Mouse (Mus musculus) lung, postnatal 25 days (tissue): ENCODE data around the gene Hhex.

ENCODE experiments used
- DNase-seq: peaks from one replicate; pipeline ENCODE4 v3.0.0; 2022; ENCODE audit warnings: low spot score

Hhex gene

DNA sequence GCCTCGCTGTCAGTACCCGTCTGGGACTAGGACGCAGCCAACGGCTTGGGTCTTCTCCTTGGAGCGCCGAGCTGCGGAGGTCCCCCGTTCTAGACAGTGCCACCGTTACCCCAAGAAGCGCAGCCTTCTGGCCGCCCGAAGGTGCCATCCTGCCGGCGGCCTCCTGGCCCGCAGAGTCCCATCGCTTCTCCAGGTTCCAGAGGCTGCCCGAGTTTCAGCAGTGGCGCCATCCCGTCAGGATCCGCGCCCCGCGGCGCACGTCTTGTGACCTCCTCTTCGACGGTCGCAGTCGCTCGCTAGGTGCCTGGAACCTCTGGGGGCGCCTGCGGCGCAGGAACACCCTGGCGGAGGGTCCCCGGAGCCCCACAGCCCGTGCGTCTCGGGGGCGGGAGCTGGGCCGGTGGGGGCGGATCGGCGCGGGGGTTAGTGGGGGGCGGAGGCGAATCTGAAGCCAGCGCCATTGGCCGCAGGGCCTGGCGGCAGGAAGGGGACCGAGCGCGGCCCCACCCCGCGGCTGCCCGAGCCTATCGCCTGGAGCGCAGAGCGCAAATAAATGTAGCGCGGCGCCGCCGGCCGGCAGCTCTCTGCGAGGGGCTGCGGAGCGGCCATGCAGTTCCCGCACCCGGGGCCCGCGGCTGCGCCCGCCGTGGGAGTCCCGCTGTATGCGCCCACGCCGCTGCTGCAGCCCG, at the start of gene Hhex:
TSS of gene Hhex (plus strand) at position 548 of the 689 bp plus-strand sequence.
- peak; percentile 87 for DNase-seq

- no peak for DNase-seq
Observed at GRCm38 (mm10) chr19:37386126-37386525, 48.5 kb upstream of the Hhex start.

DNA sequence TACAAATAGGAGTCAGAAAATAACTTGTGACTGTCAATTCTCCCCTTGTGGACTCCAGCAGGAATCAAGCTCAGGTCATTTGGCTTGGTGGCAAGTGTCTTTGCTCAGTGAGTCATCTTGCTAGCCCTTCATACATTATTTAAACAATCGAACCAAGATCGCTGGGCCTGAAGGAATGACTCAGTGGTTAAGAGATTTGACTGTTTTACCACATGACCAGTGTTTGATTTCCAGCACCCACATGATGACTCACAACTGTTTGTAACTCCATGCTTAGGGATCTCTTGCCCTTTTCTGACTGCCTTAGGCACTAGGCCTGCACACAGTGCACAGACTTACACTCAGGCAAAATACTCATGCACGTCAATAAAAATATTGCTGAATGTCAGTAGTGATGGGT, 42.7 kb upstream of the Hhex start:
- no peak for DNase-seq

GRCm38 (mm10) chr19:37396279-37396678, 38.3 kb upstream of the Hhex start:
- no peak for DNase-seq

DNA sequence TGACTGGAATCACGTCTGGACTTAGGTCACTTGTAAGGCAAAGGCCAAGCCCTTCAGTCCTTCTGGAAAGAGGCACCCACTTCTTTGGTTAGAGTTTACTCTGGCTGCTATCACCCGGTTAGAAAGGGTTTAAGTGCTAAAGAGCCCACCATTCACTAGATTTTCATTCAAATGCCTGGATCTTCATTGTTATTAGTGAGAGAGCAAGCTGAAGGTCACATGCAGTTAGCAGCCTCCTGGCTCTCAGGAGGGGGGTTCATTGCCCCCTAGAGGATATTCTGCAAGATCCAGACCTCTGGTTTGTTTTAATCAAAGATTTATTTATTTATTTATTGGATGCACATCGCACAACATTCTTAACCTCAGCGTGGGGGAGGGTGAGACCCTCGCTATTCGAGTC, 33.7 kb upstream of the Hhex start:
- no peak for DNase-seq

GRCm38 (mm10) chr19:37418294-37418693, 16.3 kb upstream of the Hhex start:
- peak; percentile 50 for DNase-seq

GRCm38 (mm10) chr19:37419613-37420012, 15.0 kb upstream of the Hhex start:
- DNase-seq, result peak; percentile 67

DNA sequence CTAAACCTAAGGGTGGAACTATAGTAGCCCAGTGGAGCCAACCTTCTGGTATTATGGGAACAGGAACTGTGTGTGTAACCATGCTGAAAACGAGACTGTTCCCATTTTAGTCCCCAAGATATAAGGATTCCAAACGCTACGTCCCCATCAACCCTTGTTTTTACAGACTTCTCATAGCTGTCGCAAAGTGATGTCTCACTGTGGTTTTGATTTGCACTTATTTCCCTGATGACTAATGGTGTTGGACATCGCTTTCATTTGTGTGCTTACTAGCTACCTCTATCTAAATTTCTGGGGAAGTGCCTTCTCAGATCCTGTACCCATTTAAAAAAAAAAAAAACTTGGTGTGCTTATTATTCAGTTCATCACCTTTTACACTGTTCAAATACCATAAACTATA, 6.0 kb upstream of the Hhex start:
- DNase-seq, result no peak

GRCm38 (mm10) chr19:37431139-37431756, 3.4 kb upstream of the Hhex start:
- DNase-seq, result no peak

GRCm38 (mm10) chr19:37432868-37433570, 1.6 kb upstream of the Hhex start:
- DNase-seq, result no peak

DNA sequence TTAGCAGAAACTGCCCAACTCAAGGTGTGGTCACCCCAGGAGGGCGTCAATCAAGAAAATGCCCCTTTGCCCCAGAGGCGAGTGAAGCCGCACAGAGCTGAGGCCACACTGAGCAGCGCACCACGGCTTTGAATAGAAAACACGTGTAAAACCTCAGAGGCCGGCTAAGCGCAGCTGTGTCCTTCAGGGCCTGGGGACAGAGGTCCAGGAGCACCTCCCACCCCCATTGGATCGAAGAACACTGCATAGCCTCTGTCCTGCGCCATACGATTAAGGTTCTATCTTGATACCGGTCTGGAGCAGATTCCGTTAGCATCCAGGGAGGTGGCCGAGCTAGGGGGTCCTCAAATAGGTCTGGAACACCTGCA, 731 bp upstream of the Hhex start:
- DNase-seq, result no peak

DNA sequence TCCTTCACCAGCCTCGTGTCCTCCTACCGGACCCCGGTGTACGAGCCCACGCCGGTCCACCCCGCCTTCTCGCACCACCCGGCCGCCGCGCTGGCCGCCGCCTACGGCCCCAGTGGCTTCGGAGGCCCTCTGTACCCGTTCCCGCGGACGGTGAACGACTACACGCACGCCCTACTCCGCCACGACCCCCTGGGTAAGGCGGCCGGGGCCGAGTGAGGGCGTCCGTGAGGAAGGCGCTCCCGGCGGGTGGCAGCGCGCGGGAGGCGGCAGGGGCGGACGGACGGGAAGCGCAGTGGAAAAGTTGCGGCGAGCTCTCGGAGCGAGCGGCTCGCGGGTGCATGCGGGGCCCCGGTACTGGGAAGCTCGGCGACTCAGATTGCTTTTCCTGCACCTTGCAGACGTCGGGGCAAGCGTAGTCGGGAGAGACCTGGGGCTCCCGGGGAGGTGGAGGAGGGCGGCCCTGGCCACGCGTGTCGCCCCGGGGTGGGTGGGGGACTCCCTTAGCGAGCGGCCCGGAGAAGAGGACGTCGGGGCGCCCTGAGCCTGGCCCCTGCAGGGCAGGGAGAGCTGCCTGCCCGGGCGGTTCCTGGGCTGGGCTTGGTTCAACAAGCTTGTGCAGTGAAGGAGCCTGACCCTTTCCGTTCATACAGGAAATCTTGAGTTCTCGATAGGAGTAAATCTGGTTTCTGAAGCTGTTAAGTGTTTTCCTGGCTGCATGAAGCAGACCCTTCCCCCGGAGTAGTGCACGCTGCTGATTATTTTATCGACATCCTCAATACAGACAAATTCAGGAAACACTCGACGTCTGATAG, 637 bp downstream of the Hhex start:
- peak; percentile 77 for DNase-seq

- DNase-seq, result no peak
Observed at GRCm38 (mm10) chr19:37435853-37436174, 1.2 kb downstream of the Hhex start.

GRCm38 (mm10) chr19:37436514-37437288, 2.1 kb downstream of the Hhex start:
- DNase-seq, result peak; percentile 53

DNA sequence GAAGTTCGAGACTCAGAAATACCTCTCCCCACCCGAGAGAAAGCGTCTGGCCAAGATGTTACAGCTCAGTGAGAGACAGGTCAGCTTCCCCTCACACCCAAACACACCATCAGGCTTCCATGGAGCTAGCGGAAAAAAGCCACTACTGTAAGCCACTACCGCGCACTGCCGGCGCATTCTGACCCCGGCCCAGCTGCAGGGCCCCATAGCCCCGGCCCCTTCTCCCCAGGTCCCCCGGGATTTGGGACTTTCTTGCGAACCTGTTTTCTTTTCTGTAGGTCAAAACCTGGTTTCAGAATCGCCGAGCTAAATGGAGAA, 2.6 kb downstream of the Hhex start:
- no peak for DNase-seq

DNA sequence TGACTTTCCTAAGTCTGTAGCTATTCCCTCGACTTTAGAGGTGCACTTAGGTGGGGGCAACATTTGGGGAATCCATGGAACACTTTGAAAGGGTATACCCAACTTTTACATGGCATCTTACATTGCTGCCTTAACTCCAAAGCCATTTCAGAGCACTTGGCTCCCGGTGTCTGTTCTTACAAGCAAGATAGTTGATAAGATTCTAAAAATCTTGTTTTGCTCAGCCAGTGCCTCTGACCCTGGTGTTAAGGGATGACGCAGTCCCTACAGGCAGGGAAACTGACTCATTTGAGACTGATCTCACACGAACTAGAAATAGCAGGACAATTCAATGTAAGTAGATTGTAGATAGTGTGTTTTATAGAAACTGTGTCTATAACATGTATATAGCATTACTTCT, 5.6 kb downstream of the Hhex start:
- DNase-seq, result no peak

GRCm38 (mm10) chr19:37440708-37441475, 6.3 kb downstream of the Hhex start:
- DNase-seq, result no peak

- DNase-seq, result no peak
Observed at GRCm38 (mm10) chr19:37442524-37443286, 8.1 kb downstream of the Hhex start.

DNA sequence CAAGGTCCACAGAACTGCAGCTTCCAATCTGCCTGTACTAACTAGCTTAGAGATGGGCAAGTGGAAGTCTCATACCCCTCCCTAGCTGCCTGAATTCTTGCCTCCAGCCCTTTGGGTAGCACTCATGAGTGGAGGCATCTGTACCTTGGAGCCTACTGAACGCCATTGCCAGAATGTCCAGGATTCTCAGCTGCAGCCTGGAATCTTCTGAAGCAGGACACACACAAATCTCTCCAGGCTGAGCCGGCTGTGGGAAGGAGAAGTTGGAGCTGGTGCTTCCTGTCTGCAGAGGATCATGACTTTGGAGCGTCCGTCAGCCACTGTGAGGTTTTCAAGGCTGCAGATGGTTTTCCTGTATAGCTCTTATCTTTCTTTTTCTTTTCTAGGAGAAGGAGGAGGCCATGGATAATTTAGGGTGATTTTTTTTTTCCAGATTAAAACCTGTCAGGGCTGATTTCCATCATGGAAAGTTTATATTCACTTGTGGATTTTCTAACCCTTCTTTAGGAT, 9.1 kb downstream of the Hhex start:
- no peak for DNase-seq

- DNase-seq, result peak; percentile 24
Observed at GRCm38 (mm10) chr19:37448212-37448611, 13.6 kb downstream of the Hhex start.
